Mouse (Mus musculus): ENCODE data around the gene Ptpn22. TPM values are rescaled to one million over a fixed set of nuclear protein-coding genes. Genes with fewer than 3 reads are reported as not detected.

The Ptpn22 gene
- polyA plus RNA-seq, 1 experiment, result 68.3 TPM

- no peaks in the 10 kb centered on the region for H3K27me3 ChIP-seq (ENCODE audit: control insufficient read depth, insufficient read depth, low read length)
- peaks cover 3% of the 10 kb centered on the region for H3K4me1 ChIP-seq (replicated peaks; ENCODE audit: control insufficient read depth, insufficient read depth, low read length)
- DNase-seq, result no peak
- H3K36me3 ChIP-seq (ENCODE audit: control insufficient read depth, insufficient read depth, low read length), result peaks cover 36% of the 10 kb centered on the region
- H3K27ac ChIP-seq (ENCODE audit: control insufficient read depth, insufficient read depth, low read length), result no peak overlapping the region
- no peak overlapping the region for H3K4me3 ChIP-seq (ENCODE audit: control insufficient read depth, insufficient read depth, low read length)
- no peak for TF ChIP-seq POLR2A (IDR thresholded peaks at IDR 0.05; ENCODE audit: control insufficient read depth, extremely low read depth, insufficient read depth, low read length, poor library complexity)
- no peak for TF ChIP-seq CTCF (IDR thresholded peaks at IDR 0.05; ENCODE audit: borderline replicate concordance, control insufficient read depth, extremely low read depth, insufficient read depth, low read length, poor library complexity)
- WGBS, result 43% methylated on average over 3 of the region's 3 CpGs
These were observed 13.1 kb downstream of the Ptpn22 start for GRCm38 (mm10) chr3:103872663-103873098.

GRCm38 (mm10) chr3:103874329-103874728 is 14.7 kb downstream of the Ptpn22 start:
- Histone ChIP-seq H3K27ac (ENCODE audit: control insufficient read depth, insufficient read depth, low read length) (no peak overlapping the region), H3K27me3 (ENCODE audit: control insufficient read depth, insufficient read depth, low read length) (no peaks in the 10 kb centered on the region), H3K4me1 (replicated peaks; ENCODE audit: control insufficient read depth, insufficient read depth, low read length) (peaks cover 3% of the 10 kb centered on the region), H3K4me3 (ENCODE audit: control insufficient read depth, insufficient read depth, low read length) (no peak overlapping the region), H3K36me3 (ENCODE audit: control insufficient read depth, insufficient read depth, low read length) (peaks cover 49% of the 10 kb centered on the region)
- DNase-seq, result no peak
- TF ChIP-seq POLR2A (IDR thresholded peaks at IDR 0.05; ENCODE audit: control insufficient read depth, extremely low read depth, insufficient read depth, low read length, poor library complexity) (no peak), CTCF (IDR thresholded peaks at IDR 0.05; ENCODE audit: borderline replicate concordance, control insufficient read depth, extremely low read depth, insufficient read depth, low read length, poor library complexity) (no peak)
- WGBS, result 84% methylated on average over 7 of the region's 7 CpGs

- H3K36me3 ChIP-seq (ENCODE audit: control insufficient read depth, insufficient read depth, low read length), result peaks cover 78% of the 10 kb centered on the region
- WGBS, result 4% methylated on average over 11 of the region's 11 CpGs
- H3K4me1 ChIP-seq (replicated peaks; ENCODE audit: control insufficient read depth, insufficient read depth, low read length), result peaks cover 15% of the 10 kb centered on the region
- DNase-seq, result peak; percentile 48
- peak overlapping the region; percentile 86 for H3K27ac ChIP-seq (ENCODE audit: control insufficient read depth, insufficient read depth, low read length)
- TF ChIP-seq POLR2A (IDR thresholded peaks at IDR 0.05; ENCODE audit: control insufficient read depth, extremely low read depth, insufficient read depth, low read length, poor library complexity) (no peak), CTCF (IDR thresholded peaks at IDR 0.05; ENCODE audit: borderline replicate concordance, control insufficient read depth, extremely low read depth, insufficient read depth, low read length, poor library complexity) (no peak)
- H3K4me3 ChIP-seq (ENCODE audit: control insufficient read depth, insufficient read depth, low read length), result no peak overlapping the region
- no peaks in the 10 kb centered on the region for H3K27me3 ChIP-seq (ENCODE audit: control insufficient read depth, insufficient read depth, low read length)
These were observed 26.4 kb downstream of the Ptpn22 start for GRCm38 (mm10) chr3:103885946-103886345.

- 40% methylated on average over 3 of the region's 3 CpGs for WGBS
- H3K4me3 ChIP-seq (ENCODE audit: control insufficient read depth, insufficient read depth, low read length), result no peak overlapping the region
- peaks cover 15% of the 10 kb centered on the region for H3K4me1 ChIP-seq (replicated peaks; ENCODE audit: control insufficient read depth, insufficient read depth, low read length)
- H3K36me3 ChIP-seq (ENCODE audit: control insufficient read depth, insufficient read depth, low read length), result peaks cover 78% of the 10 kb centered on the region
- no peaks in the 10 kb centered on the region for H3K27me3 ChIP-seq (ENCODE audit: control insufficient read depth, insufficient read depth, low read length)
- TF ChIP-seq CTCF (IDR thresholded peaks at IDR 0.05; ENCODE audit: borderline replicate concordance, control insufficient read depth, extremely low read depth, insufficient read depth, low read length, poor library complexity), result no peak
- TF ChIP-seq POLR2A (IDR thresholded peaks at IDR 0.05; ENCODE audit: control insufficient read depth, extremely low read depth, insufficient read depth, low read length, poor library complexity), result no peak
- no peak overlapping the region; the same call in 1 of the 2 replicates for H3K27ac ChIP-seq (ENCODE audit: control insufficient read depth, insufficient read depth, low read length)
- peak; percentile 59 for DNase-seq
These were observed 28.0 kb downstream of the Ptpn22 start for GRCm38 (mm10) chr3:103887581-103887980.

- WGBS, result 91% methylated on average over 3 of the region's 3 CpGs
- TF ChIP-seq CTCF (IDR thresholded peaks at IDR 0.05; ENCODE audit: borderline replicate concordance, control insufficient read depth, extremely low read depth, insufficient read depth, low read length, poor library complexity) (no peak), POLR2A (IDR thresholded peaks at IDR 0.05; ENCODE audit: control insufficient read depth, extremely low read depth, insufficient read depth, low read length, poor library complexity) (no peak)
These were observed 33.8 kb downstream of the Ptpn22 start for GRCm38 (mm10) chr3:103893374-103893773.

GRCm38 (mm10) chr3:103904705-103905104 is 45.1 kb downstream of the Ptpn22 start:
- Histone ChIP-seq H3K27ac (ENCODE audit: control insufficient read depth, insufficient read depth, low read length) (no peak overlapping the region), H3K36me3 (ENCODE audit: control insufficient read depth, insufficient read depth, low read length) (peaks cover 64% of the 10 kb centered on the region), H3K4me3 (ENCODE audit: control insufficient read depth, insufficient read depth, low read length) (no peak overlapping the region), H3K4me1 (replicated peaks; ENCODE audit: control insufficient read depth, insufficient read depth, low read length) (no peaks in the 10 kb centered on the region), H3K27me3 (ENCODE audit: control insufficient read depth, insufficient read depth, low read length) (no peaks in the 10 kb centered on the region)
- no peak for DNase-seq
- 100% methylated on average over 1 of the region's 1 CpGs for WGBS
- no peak for TF ChIP-seq CTCF (IDR thresholded peaks at IDR 0.05; ENCODE audit: borderline replicate concordance, control insufficient read depth, extremely low read depth, insufficient read depth, low read length, poor library complexity)
- no peak for TF ChIP-seq POLR2A (IDR thresholded peaks at IDR 0.05; ENCODE audit: control insufficient read depth, extremely low read depth, insufficient read depth, low read length, poor library complexity)

More at GRCm38 (mm10) chr3:103893374-103893773, 33.8 kb downstream of the Ptpn22 start:
- H3K27me3 ChIP-seq (ENCODE audit: control insufficient read depth, insufficient read depth, low read length), result no peaks in the 10 kb centered on the region
- H3K4me1 ChIP-seq (replicated peaks; ENCODE audit: control insufficient read depth, insufficient read depth, low read length), result no peaks in the 10 kb centered on the region
- DNase-seq, result no peak
- H3K27ac ChIP-seq (ENCODE audit: control insufficient read depth, insufficient read depth, low read length), result no peak overlapping the region
- peaks cover 51% of the 10 kb centered on the region for H3K36me3 ChIP-seq (ENCODE audit: control insufficient read depth, insufficient read depth, low read length)
- H3K4me3 ChIP-seq (ENCODE audit: control insufficient read depth, insufficient read depth, low read length), result no peak overlapping the region

All from thymus, adult 2 months (tissue).